Mouse (Mus musculus) cerebellum, adult 9-10 months (tissue): ENCODE data around the gene Ablim2.

ENCODE experiments used
- DNase-seq: peaks from one replicate; pipeline ENCODE4 v3.0.0; 2022

The Ablim2 gene

DNA sequence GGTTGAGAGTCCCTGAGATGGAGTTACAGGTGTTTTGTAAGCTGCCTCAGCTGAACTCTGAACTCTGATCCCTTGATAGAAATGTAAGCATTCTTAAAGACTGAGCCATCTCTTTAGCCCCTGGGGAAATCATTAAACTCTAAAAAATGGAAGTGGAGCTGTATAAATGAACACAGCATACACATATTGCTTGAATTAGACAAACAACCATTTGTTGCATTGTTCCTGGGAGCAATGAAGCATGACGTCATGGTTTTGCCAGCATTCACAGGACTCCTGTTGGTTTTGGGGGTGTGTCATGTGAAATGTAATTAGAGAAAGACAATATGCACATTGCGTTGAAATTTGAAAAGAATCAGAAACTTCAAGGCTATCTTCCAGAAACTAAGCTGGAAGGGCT lies 132.0 kb downstream of the Ablim2 start:
- no peak for DNase-seq

DNA sequence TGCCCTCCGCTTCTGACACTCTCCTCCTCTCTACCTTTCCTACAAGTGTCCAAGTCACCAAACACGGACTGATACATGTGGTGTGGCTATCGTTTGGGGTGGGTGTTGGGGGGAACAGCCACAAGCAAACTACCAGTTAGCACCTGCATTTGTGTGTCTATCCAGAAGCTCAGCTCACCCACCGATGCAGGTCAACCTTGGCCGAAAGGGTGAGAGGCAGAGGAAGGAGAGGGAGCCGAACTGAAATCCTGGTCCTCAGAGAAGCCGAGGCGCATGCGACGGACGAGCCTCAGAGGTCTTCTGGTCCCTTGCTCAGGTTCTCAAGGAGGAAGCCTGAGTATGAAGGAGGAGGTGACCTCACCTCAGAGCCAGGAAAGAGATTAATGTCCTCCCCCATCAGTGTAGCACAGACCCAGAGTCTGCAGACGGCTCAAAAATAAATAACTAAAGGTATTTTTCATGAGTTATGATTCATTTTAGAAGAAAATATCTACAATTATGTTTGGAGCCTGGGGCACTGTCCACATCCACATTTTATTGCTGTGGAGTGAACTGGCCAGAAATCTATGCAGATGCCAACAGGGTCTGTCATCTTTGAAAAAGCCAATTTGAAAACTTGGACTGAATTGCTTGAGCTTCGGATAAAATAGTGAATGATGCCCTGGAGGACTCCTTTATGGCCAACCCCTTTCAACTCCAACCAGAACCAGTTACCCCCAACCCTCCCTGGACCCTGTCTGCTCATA lies 133.5 kb downstream of the Ablim2 start:
- no peak for DNase-seq

- peak; percentile 36 for DNase-seq
Observed at GRCm38 (mm10) chr5:35892363-35892762, 134.7 kb downstream of the Ablim2 start.

GRCm38 (mm10) chr5:35893093-35893804 lies 135.6 kb downstream of the Ablim2 start, which contains the start of gene Afap1:
Afap1 (plus strand) TSS chr5:35893319.
- peak; percentile 99 for DNase-seq

DNA sequence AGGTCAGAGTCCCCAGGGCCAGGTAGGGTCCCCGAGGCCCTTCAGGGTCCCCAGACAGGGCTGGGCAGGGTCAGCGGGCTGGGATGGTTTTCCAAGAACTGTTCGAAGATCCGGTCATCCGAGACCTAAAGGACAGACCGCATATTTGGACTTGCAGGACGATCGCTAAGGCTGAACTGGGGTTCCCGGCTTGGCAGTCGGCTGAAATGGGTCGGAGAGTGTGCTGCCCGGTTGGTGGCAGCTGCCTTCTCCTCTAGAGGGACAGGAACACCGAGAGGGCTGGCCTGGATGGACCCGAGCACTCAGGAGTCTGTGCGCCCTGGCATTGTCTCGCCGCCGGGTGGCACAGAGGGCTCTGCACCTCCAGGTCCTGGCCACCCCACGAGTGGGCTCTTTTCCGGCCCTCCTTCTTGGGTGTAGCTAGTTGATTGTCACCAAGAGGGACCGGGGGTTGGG lies 136.2 kb downstream of the Ablim2 start:
- DNase-seq, result peak; percentile 72

- DNase-seq, result peak; percentile 46
Observed at GRCm38 (mm10) chr5:35894295-35895047, 136.8 kb downstream of the Ablim2 start.

DNA sequence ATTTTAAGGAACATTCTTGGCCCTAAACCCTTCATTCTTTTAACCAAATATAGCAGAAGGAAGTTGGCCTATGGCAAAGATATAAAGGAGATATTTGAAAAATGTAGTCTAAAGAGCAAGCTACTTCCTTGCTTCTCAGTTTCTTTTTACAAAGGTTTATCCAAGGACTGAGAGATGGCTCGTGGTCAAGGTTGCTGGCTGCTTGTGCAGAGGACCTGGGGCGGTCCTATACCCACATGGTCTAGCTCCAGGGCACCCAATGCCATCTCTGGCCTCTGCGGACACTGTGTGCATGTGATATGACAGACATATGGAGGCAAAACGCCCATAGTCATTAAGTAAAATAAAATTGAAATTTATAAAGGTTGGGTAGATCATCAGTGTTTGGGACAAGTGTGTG lies 138.2 kb downstream of the Ablim2 start:
- DNase-seq, result no peak

DNA sequence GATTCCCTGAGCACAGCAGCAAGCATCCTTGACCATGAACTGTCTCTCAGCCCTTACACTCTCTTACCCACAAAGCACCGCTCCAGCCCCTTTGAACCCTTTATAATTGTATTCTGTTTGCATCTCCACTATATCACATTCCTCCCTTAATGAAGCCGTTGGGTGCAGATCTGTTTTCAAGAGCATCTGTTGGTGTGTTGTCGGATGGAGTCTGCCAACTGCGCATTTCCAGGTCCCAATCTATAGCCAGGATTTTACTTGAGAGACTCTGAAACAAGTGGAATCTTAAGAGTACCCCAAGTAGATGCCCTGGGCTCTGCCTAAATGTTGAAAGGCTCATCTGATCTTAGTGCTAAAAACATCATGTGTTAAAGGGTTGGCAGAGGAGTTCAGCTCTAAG lies 138.9 kb downstream of the Ablim2 start:
- no peak for DNase-seq

DNA sequence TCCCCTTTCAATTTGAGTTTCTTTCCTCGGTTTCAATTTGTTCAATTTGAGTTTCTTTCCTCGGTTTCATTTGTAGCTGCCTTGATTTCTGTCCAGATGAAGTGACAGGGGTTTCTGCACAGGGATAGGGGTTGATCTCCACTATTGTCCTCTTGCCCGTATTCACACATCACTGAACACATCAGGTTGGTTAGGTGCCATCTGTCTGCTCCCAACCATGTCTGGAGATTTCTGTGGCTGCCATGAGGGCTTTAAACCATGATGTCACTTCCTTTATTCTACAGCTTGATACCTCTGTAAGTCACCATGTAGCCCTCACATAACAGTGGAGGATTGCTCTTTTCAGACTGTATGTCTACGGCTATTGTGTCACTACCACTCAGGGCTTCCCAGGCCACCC lies 139.5 kb downstream of the Ablim2 start:
- DNase-seq, result no peak

GRCm38 (mm10) chr5:35898114-35898513 lies 140.4 kb downstream of the Ablim2 start:
- DNase-seq, result no peak

DNA sequence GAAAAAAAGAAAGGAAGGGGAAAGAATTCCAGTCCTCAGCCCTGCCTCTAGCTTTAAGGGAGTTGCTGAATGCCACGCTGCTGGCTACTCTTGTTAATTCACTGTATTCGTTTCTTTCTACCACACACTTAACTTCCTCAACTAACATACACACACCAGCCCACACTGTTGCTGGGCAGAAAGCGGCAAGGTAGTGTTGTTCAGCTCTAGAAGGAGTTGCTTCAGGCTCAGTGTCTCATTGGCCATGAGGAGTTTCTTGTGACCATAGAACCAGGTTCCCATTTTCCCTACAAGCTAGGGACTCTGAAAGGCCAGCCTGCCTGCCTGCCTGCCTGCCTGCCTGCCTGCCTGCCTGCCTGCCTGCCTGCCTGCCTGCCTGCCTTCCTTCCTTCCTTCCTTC lies 141.3 kb downstream of the Ablim2 start:
- no peak for DNase-seq

- DNase-seq, result no peak
Observed at GRCm38 (mm10) chr5:35900401-35901225, 142.9 kb downstream of the Ablim2 start.

DNA sequence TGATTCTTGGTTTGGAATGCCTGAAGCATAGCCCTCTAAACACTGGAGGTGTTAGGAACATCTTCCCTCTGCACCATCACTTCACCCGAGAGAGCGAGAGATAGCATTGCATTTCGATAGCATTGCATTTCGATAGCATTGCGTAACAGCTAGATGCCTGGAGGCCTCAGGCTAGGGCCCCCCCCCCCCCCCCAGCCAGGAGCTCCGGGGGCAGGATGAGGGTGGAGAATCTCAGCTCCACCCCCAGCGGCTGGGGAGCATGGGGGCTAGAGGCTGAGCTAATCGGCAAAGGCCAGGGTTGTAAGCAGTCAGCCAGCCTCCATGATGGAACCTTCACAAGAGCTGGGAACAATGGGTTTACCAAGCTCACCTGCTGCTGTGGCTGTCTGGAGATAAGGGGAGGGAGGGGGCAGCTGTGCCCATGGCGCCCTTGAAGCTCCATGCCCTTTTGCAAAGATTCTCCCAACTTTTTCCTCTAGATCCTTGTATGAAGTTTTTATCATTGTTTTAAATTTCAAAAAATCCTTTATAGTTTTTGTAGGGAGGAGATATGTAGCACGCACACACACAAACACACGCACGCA lies 143.6 kb downstream of the Ablim2 start:
- DNase-seq, result no peak

DNA sequence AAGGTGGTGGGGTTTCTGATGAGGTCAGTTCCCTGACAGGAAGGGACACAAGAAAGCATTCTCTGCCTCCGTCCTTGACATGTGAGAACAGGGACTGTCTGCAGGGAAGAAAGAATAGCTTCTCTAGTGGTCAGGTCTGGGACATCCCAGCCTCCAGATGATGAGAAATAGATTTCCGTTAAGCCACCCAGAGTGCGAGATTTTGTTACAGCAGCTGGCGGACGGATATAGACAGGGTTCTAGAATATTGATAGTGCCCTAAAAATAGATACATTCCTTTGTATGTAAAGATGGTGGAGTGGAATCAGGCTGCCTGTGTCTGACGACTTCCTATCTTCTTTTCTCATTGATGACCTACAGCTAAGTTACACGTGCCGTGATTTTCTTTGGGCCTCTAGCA lies 145.8 kb downstream of the Ablim2 start:
- DNase-seq, result no peak

DNA sequence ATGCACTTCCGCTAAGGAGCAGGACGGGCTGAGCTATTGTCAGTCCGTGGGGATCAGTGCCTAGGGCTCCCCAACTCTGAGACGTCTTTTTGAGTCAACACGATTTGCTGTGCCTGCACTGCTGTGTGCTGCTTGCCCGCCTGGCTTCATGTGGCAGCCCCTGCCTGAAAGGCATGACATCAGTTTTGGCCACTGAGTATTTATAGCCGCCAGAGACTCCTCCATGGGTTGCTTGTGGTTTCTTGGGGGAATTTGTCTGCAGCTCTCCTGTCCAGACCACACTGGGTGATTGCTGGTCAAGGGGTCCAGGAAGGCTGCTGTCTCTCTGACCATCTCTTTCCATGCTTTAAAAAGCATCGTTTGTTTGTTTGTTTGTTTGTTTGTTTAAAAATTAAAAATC lies 147.6 kb downstream of the Ablim2 start:
- no peak for DNase-seq

GRCm38 (mm10) chr5:35907090-35907489 lies 149.4 kb downstream of the Ablim2 start:
- no peak for DNase-seq

DNA sequence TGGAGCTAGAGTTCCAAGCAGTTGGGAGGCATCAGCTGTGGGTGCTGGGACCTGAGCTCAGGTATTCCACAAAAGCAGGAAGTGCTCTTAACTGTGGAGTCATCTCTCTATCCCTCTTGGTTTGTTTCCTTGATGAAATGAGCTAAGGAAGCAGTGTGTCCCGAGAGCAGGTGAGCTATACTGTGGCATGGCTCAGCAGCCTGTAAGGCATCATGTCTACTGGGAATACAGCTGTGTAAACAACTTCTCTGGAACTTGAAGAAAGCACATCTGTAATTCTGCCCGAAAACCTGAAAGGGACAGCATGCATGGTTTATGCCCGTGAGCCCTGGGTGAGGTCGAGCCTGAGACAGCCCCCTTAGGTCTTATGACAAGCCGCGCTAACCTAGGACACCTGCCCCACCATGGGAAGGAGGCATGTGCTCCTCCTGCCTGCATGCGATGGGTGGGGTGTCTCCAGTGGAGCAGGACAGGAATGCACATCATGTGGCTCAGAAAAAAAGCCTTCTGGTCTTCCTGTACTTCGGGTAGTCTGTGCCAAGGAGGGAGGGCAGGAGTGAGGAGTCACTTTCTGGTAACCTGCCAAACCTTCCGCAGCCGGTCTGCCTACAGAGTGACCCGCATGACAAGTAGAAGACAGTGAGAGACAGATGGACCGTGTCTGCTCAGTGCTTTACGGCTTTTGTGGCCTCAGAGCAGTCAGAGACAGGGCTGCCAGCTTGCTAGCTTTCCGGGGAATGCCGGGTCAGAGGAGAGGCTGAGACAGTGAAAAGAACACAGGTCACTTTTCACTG lies 150.2 kb downstream of the Ablim2 start:
- peak; percentile 97 for DNase-seq

- DNase-seq, result no peak
Observed at GRCm38 (mm10) chr5:35908626-35909443, 151.2 kb downstream of the Ablim2 start.

GRCm38 (mm10) chr5:35915629-35916300 lies 158.1 kb downstream of the Ablim2 start:
- no peak for DNase-seq

DNA sequence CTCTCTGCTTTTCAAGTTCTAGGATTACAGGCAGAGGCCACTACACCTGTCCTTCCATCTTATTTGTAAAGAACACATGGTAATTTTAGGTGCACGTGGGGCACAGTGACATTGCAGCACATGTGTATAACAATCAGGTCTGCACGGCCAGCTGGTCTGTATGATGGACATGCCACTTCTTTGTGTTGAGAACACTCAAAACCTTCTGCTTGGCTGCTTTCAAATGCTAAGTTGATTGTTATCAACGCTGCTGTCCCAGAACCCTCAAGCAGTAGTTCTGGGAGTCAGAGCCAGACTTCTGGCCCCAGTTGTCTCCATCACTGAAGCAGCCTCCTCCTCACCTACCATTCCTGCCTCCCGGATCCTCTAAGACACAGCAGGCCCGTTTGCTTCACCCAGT lies 159.0 kb downstream of the Ablim2 start:
- no peak for DNase-seq
